Mouse (Mus musculus) liver, postnatal 0 days (tissue): ENCODE data around the gene Best3.

Experiments used
- CTCF ChIP-seq: sonication (generic); IDR thresholded peaks from 2 replicates; pipeline ENCODE4 v1.5.1; 2016; ENCODE audit warnings: antibody characterized with exemption, low read depth
- EP300 ChIP-seq: IDR thresholded peaks from 2 replicates; pipeline ENCODE4 v1.6.1; 2016; ENCODE audit warnings: antibody characterized with exemption, low read depth, mild to moderate bottlenecking

- no peak for TF ChIP-seq CTCF
- no peak for TF ChIP-seq EP300
Measured at GRCm38 (mm10) chr10:116995584-116996235, 9.6 kb downstream of the Best3 start.
